Mouse (Mus musculus) gastrocnemius, postnatal 14 days (tissue): ENCODE data around the gene Cdh4. TPM values are rescaled to one million over a fixed set of nuclear protein-coding genes. Genes with fewer than 3 reads are reported as not detected.

Experiments used
- DNase-seq: peaks from one replicate; pipeline ENCODE4 v3.0.0; 2021; ENCODE audit warnings: mixed read lengths
- intact Hi-C: fragments of 180-260 bp; cut with DNase I; formaldehyde crosslinking; loops from one replicate; pipeline ENCODE4 v1.15.1; 2025; ENCODE audit warnings: low total_unique reads
- total RNA-seq, 2 experiments: library from RNA; stranded (reverse); gene quantifications; 2 replicates each; pipeline ENCODE4 v1.2.3; 2021

Cdh4 gene
- total RNA-seq, 2 experiments from 2014 or later, result 3.7 to 4.6 TPM

GRCm38 (mm10) chr2:179948820-179949219 lies 506.6 kb downstream of the Cdh4 start:
- DNase-seq, result no peak
- intact Hi-C loops, result no loop called here
